ENCODE assay signal across 8 mouse cellular contexts in the genomic region with DNA sequence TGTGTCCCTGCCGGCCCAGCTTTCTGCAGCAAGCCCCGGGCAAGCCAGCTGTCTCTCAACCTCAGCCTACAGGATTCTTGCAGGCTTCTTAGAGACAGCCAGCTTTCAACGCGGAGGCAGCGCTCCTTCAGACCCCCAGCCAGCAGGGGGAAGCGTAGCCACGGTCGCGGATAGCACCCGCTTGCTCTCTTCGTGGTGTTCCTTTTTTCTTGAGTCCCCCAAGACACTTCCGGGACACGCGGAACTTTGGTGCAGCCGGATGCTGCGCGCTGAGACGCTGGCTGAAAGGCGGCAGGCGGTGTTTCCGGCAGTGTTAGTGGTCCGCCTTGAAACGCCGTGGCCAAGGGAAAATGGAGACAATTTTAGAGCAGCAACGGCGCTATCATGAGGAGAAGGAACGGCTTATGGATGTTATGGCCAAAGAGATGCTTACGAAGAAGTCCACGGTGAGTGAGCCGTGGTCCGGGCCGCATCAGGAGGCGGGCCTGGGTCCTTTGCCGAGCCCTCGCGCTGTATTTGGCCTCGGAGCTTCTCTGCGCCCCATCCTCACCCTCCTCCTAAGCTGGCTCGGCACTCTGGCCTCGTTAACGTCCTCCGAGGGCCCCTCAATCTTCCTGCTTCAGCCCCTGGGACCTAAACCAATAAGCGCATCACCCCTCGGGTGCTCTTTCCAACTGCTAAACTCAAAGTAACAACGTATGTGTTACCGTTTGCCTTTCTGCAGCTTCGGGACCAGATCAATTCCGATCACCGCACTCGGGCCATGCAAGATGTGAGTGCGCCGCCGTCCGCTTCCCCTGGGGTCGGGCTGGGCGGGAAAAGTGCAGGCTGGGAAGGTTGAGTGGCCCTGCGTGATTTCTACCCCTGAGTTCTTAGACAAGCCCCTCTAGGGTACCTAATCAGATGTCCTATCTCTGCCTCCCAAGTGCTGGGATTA. TPM values are rescaled to one million over a fixed set of nuclear protein-coding genes. Genes with fewer than 3 reads are reported as not detected.
DNase-seq lines count a peak whose midpoint lies in the region; ATAC-seq and TF ChIP-seq lines count a peak whose summit lies in the region.

A gene (plus strand): TSS at position 232 of the 937 bp plus-strand sequence.

- H3K9me3 ChIP-seq in kidney, embryonic 15.5 days (replicated peaks) = no peaks in the 10 kb centered on the region

- H3K4me3 ChIP-seq in bone marrow macrophage, adult 2 months (ENCODE audit: insufficient read depth, low read length) = peak within 1 kb of the TSS; percentile 87
- peak within 1 kb of the TSS; percentile 83 for H3K4me3 ChIP-seq in embryonic fibroblast, embryonic 13.5 days (ENCODE audit: insufficient read depth, low read length)
- H3K4me3 ChIP-seq in kidney, embryonic 15.5 days (replicated peaks) = peak within 1 kb of the TSS; percentile 97

- H3K36me3 ChIP-seq in kidney, embryonic 15.5 days = peaks cover 41% of the 10 kb centered on the region

- H3K27ac ChIP-seq in bone marrow macrophage, adult 2 months (ENCODE audit: insufficient read depth, low read depth, low read length) = peak within 1 kb of the TSS; percentile 66
- H3K27ac ChIP-seq in embryonic fibroblast, embryonic 13.5 days (ENCODE audit: insufficient read depth, low read length) = peak within 1 kb of the TSS; percentile 89
- H3K27ac ChIP-seq in kidney, embryonic 15.5 days = peak within 1 kb of the TSS; percentile 75

- DNase-seq in A20 (ENCODE audit: low read depth, low spot score) = peak; percentile 97
- DNase-seq in heart, adult 9 months (ENCODE audit: low spot score in 2 of 2) = peak; percentile 92 to 94
- peak; percentile 93 for DNase-seq in liver
- peak; percentile 94 to 96 for DNase-seq in spleen, postnatal 4 days (ENCODE audit: low spot score in 2 of 2)

- H3K4me2 ChIP-seq in kidney, embryonic 15.5 days = peak within 1 kb of the TSS; percentile 85

- H3K27me3 ChIP-seq in kidney, embryonic 15.5 days = no peaks in the 10 kb centered on the region

- under 1% methylated on average over 57 of the region's 57 CpGs for WGBS in kidney, embryonic 15.5 days

- TF ChIP-seq CTCF in bone marrow macrophage, adult 2 months (IDR thresholded peaks at IDR 0.05; ENCODE audit: low read depth, low read length) = peak; percentile 44
- peak; percentile 85 for TF ChIP-seq CTCF in embryonic fibroblast, embryonic 13.5 days (IDR thresholded peaks at IDR 0.05; ENCODE audit: borderline replicate concordance, insufficient read depth, low read length)

- peaks cover 22% of the 10 kb centered on the region for H3K4me1 ChIP-seq in bone marrow macrophage, adult 2 months (ENCODE audit: control insufficient read depth, insufficient read depth, low read length)
- H3K4me1 ChIP-seq in embryonic fibroblast, embryonic 13.5 days (ENCODE audit: control insufficient read depth, insufficient read depth, low read length) = peaks cover 6% of the 10 kb centered on the region
- peaks cover 27% of the 10 kb centered on the region for H3K4me1 ChIP-seq in kidney, embryonic 15.5 days

- TF ChIP-seq POLR2A in bone marrow macrophage, adult 2 months (IDR thresholded peaks at IDR 0.05; ENCODE audit: borderline replicate concordance, low read depth, low read length) = no peak
- peak; percentile 84 for TF ChIP-seq POLR2A in embryonic fibroblast, embryonic 13.5 days (IDR thresholded peaks at IDR 0.05; ENCODE audit: low read depth, low read length)

- H3K9ac ChIP-seq in kidney, embryonic 15.5 days = peak within 1 kb of the TSS; percentile 95

- ATAC-seq in kidney, embryonic 15.5 days (replicated peaks; ENCODE audit: low FRiP score) = peak; percentile 90
- ATAC-seq in monocyte, adult 5-6 weeks (replicated peaks; ENCODE audit: insufficient number of reproducible peaks, low FRiP score, low TSS enrichment, poor library complexity, severe bottlenecking) = peak; percentile 94

RNA-seq across cellular contexts. Expression of the gene that starts here (rescaled TPM):
- 44.4 and 47.6 TPM in 2 replicates for polyA plus RNA-seq in bone marrow macrophage, adult 2 months (2012; ENCODE audit: insufficient read depth, insufficient read length, missing spikeins)
- polyA plus RNA-seq in embryonic fibroblast, embryonic 13.5 days (2011; ENCODE audit: insufficient read length, low read depth, missing spikeins) = 64.6 and 70.7 TPM in 2 replicates
- 171 and 175 TPM in 2 replicates for polyA plus RNA-seq in kidney, embryonic 15.5 days (2015; fragmentation: Nextera tagmentation; extraction: Ambion mirVana)
- total RNA-seq in monocyte, adult 5-6 weeks (2017) = 67.5 to 99.3 TPM (median 98.8 TPM) in 3 replicates

Comparison
In these comparisons a context has a peak if more than half of its experiments do, and no peak if none do; other contexts are left out.
1. Peak in every context shown above with its lines: DNase-seq, ATAC-seq, H3K4me3 ChIP-seq and H3K27ac ChIP-seq.